Mouse (Mus musculus): Measurements from ENCODE around the gene Foxs1. TPM values are rescaled to one million over a fixed set of nuclear protein-coding genes. Genes with fewer than 3 reads are reported as not detected.

The Foxs1 gene
- total RNA-seq, 2 experiments from 2014 or later = 1.4 to 1.7 TPM

- peak; percentile 54 for DNase-seq
- Histone ChIP-seq H3K27ac (peak overlapping the region; percentile 99), H3K4me3 (peak overlapping the region; percentile 82)
- no peak for TF ChIP-seq CTCF (IDR thresholded peaks at IDR 0.05)
- intact Hi-C loops (cut with DNase I) = loop anchor here (10.0 kb wide), 1 partner anchor 235 kb away; no protein-coding TSS in a partner anchor
Measured at GRCm38 (mm10) chr2:152909848-152910247, 23.2 kb downstream of the Foxs1 start.

- Histone ChIP-seq H3K4me3 (peak overlapping the region; percentile 82), H3K27ac (peak overlapping the region; percentile 99)
- intact Hi-C loops (cut with DNase I) = no loop called here
- peak; percentile 73 for DNase-seq
- no peak for TF ChIP-seq CTCF (IDR thresholded peaks at IDR 0.05)
Measured at GRCm38 (mm10) chr2:152907114-152907943, 25.7 kb downstream of the Foxs1 start.

DNA sequence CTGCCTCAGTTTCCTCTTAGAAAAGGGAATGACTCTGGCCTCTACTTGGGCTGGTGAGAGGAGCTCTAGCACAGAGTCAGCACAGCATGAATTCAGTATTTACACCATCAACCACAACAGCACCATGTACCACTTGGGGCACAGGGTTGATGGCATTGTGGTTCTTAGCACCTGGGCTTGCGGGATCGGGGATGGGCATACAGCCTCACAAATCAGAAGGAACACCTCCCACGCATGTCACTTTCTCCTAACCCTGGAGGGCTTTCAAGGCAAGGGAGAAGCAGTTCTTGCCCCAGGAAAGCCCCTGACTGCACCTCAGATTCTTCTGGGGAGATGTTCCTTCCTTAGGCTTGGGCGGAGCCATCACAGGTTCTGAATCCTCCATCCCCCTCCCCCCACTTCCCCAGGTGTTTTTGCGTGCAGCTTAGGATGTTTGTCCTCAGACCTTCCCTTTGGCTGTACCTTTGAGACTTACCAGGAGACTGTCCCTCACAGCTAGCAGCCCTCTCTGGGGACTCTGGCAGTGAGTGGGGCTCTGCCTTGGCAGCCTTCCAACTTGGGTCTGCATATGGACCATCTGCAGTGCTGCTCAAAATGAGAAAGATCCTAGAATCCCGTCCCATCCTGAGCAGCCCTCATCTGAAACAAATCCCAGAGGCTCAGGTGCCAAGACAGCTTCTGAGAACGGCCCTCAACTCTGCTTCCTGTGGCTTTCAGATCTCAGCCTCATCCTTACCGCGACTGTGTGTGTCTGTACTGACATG lies 26.6 kb downstream of the Foxs1 start:
- peak; percentile 39 for DNase-seq
- no peak for TF ChIP-seq CTCF (IDR thresholded peaks at IDR 0.05)
- intact Hi-C loops (cut with DNase I) = no loop called here
- peak overlapping the region; percentile 82 for H3K4me3 ChIP-seq
- H3K27ac ChIP-seq = peak overlapping the region; percentile 99

DNA sequence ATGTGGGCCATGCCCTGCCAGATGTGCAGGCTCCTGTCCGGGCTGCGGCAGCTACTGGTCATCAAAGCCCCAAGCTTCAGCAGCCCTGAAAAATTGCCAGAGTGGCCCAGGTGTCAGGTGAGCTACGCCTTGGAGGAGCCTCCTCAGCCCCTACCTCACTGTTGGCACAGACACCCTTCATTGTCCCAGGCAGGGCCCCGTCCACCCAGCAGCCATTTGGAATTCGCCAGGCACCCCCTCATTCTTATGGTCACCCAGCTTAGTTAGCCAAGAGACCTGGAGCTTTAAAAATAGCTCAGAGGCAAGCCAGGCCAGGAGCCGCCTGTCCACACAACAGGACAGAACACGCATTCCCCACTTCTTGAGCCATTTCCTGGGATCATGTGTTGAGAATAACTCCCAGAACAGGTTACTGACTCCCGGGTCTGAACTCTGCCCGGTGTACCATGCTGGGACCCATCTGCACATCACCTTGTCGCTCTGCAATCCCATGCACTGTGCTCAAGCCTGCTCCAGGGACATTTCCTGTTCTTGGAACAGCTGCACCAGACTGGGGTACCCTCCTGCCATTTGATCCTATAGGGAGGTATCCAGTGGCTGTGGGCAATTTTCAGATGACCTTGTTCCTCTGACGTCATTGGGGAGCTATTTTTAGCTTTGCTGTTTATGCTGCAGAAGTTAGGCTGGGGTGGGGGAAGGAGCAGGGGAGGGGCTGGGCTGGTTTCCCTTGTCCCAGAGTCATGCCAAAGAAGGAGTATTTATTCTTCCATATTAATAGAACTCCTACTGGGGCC lies 27.8 kb downstream of the Foxs1 start:
- peak overlapping the region; percentile 99 for H3K27ac ChIP-seq
- intact Hi-C loops (cut with DNase I) = no loop called here

GRCm38 (mm10) chr2:152904127-152904643 lies 28.8 kb downstream of the Foxs1 start:
- Histone ChIP-seq H3K4me3 (peak overlapping the region; percentile 67), H3K27ac (peak overlapping the region; percentile 99)
- DNase-seq = peak; percentile 84
- TF ChIP-seq CTCF (IDR thresholded peaks at IDR 0.05) = no peak
- intact Hi-C loops (cut with DNase I) = no loop called here

More for the DNA sequence above, 27.8 kb downstream of the Foxs1 start:
- no peak for TF ChIP-seq CTCF (IDR thresholded peaks at IDR 0.05)
- peak; percentile 80 for DNase-seq
- H3K4me3 ChIP-seq = peak overlapping the region; percentile 67

- Histone ChIP-seq H3K27ac (peak overlapping the region; percentile 99), H3K4me3 (peak overlapping the region; percentile 67)
- peak; percentile 66 for DNase-seq
- TF ChIP-seq CTCF (IDR thresholded peaks at IDR 0.05) = no peak
- intact Hi-C loops (cut with DNase I) = no loop called here
Measured at GRCm38 (mm10) chr2:152903586-152903985, 29.4 kb downstream of the Foxs1 start.

DNA sequence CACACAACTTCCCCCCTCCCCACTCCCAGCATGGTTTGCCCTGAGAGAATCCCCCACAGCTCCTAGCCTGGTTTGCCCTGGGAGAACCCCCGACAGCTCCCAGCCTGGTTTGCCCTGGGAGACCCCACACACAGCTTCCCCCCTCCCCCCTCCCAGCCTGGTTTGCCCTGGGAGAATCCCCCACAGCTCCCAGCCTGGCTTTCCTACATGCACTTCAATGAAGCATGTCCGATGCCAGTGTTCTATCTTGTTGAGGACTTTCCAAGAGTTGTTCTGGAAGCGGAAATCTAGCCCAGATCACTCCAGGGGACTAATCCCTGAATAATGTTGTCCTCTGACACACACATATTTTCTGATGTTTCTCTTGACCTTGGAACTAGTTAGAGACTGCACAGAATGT lies 30.4 kb downstream of the Foxs1 start:
- no peak for DNase-seq
- intact Hi-C loops (cut with DNase I) = no loop called here
- no peak for TF ChIP-seq CTCF (IDR thresholded peaks at IDR 0.05)
- peak overlapping the region; percentile 99 for H3K27ac ChIP-seq
- no peak overlapping the region for H3K4me3 ChIP-seq

DNA sequence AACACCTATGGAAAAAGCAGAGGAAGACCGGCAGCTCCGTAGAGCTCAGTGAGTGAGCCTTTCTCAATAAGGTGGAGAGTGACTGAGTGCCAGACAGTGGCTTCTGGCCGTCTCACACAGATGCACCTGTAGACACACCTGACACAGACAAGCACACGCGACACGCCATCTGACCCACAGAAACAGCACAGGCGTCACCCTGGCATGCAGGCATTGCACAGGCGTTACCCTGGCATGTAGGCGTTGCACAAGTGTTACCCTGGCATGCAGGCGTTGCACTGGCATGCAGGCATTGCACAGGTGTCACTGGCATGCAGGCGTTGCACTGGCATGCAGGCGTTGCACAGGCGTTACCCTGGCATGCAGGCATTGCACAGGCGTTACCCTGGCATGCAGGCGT lies 31.7 kb downstream of the Foxs1 start:
- H3K4me3 ChIP-seq = no peak overlapping the region
- no peak for TF ChIP-seq CTCF (IDR thresholded peaks at IDR 0.05)
- intact Hi-C loops (cut with DNase I) = no loop called here
- no peak for DNase-seq
- H3K27ac ChIP-seq = no peak overlapping the region

GRCm38 (mm10) chr2:152899011-152899410 lies 34.0 kb downstream of the Foxs1 start:
- H3K4me3 ChIP-seq = no peak overlapping the region
- peak; percentile 73 for DNase-seq
- no peak for TF ChIP-seq CTCF (IDR thresholded peaks at IDR 0.05)
- intact Hi-C loops (cut with DNase I) = loop anchor here (5.0 kb wide), 1 partner anchor 37 kb away; no protein-coding TSS in a partner anchor
- peak overlapping the region; percentile 88 for H3K27ac ChIP-seq

DNA sequence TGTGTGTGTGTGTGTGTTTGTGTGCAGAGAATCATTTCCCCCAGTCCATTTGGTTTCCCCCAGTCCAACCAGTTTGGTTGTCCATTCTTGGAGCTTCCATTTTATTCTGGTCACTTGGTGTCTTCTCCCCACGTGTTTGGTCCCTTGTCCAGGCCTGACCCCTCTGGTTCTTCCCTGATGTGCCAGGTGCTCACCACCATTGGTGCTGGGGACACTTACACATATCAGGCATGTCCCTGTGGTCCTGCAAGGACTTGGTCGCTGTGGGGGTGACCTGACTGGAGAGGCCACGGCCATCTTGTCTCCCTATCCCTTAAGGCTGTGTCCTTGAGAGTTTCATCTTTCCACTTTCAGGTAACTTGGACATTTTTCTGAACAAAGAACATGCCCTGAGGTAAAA lies 36.1 kb downstream of the Foxs1 start:
- no peak for TF ChIP-seq CTCF (IDR thresholded peaks at IDR 0.05)
- H3K4me3 ChIP-seq = no peak overlapping the region
- no peak overlapping the region for H3K27ac ChIP-seq
- intact Hi-C loops (cut with DNase I) = loop anchor here (5.0 kb wide), 1 partner anchor 35 kb away; no protein-coding TSS in a partner anchor
- DNase-seq = no peak

DNA sequence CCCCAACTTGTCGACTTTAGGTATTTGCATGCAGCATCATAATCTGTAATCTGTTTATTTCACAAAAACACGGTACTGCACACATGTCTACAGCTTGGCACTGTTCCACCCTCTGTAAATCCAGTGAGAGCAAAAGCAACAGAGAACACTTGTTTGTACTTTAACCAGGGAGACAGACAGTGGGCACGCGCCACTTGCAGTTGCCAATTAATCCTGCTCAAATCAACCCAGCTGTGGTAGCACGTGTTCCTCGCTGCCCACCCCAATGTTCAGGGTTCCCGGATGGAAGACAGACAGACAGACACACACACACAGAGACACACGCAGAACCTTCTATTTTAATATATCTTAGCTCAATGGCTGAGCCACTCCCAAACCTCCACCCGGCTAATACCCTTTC lies 37.2 kb downstream of the Foxs1 start:
- H3K4me3 ChIP-seq = no peak overlapping the region
- no peak for TF ChIP-seq CTCF (IDR thresholded peaks at IDR 0.05)
- no peak overlapping the region for H3K27ac ChIP-seq
- no peak for DNase-seq
- intact Hi-C loops (cut with DNase I) = loop anchor here (5.0 kb wide), 1 partner anchor 34 kb away; no protein-coding TSS in a partner anchor

GRCm38 (mm10) chr2:152888774-152889173 lies 44.2 kb downstream of the Foxs1 start:
- H3K27ac ChIP-seq = no peak overlapping the region; the same call in 1 of the 2 replicates
- TF ChIP-seq CTCF (IDR thresholded peaks at IDR 0.05) = no peak
- intact Hi-C loops (cut with DNase I) = loop anchor here (5.0 kb wide), 2 partner anchors 51 to 191 kb away; no protein-coding TSS in a partner anchor
- no peak overlapping the region for H3K4me3 ChIP-seq
- no peak for DNase-seq

All from gastrocnemius, adult 2 months (tissue).